Mouse (Mus musculus) cerebellum, adult 2 months (tissue): Measurements from ENCODE around the gene St6galnac4.
A peak's percentile ranks its signal among the peaks of the same experiment; 100 is the strongest.

ENCODE experiments used
- CTCF ChIP-seq: fragments of 200-500 bp; IDR thresholded peaks from 2 replicates; pipeline ENCODE4 v1.5.1; 2011; ENCODE audit warnings: low read depth, mild to moderate bottlenecking, control low read depth, low read length, moderate library complexity, borderline replicate concordance; ENCODE audit not compliant: insufficient read depth
- POLR2A ChIP-seq: fragments of 200-500 bp; IDR thresholded peaks from 2 replicates; pipeline ENCODE4 v1.6.1; 2011; ENCODE audit warnings: low read length, control low read depth, borderline replicate concordance; ENCODE audit not compliant: insufficient read depth

GRCm38 (mm10) chr2:32606161-32607142 is 19.6 kb downstream of the St6galnac4 start:
- TF ChIP-seq POLR2A (0 out of 2 replicates have a peak, but pooled peaks have one; percentile 34), CTCF (peak; percentile 43; the same call in 1 of the 2 replicates)
